Mouse (Mus musculus): ENCODE results near the gene Casp14.

Gene Casp14

DNA sequence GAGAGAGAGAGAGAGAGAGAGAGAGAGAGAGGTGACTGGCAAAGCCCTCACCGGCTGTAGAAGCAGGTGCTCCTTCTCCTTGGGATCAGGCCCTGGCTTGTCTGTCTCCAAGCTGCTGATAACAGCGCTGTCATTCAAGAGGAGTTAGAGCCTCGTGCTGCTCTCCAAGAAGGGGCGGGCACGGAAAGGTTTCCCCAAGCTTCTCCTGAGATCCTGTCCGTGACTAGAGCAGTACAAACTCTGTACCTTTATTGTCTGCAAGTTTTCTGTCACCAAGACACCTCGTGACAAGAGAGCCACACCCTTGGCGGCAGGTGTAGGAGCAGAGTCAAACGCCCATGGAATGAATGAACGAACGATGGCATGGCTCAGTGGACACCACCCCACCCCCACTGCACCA is at the start of gene Casp14:
Casp14 (minus strand) TSS at position 239 of the 400 bp plus-strand sequence.
- no peak for DNase-seq (ENCODE audit: low read depth, low spot score)

GRCm38 (mm10) chr10:78765570-78765969 is 47.5 kb upstream of the Casp14 start:
- DNase-seq (ENCODE audit: low read depth, low spot score), result no peak

DNA sequence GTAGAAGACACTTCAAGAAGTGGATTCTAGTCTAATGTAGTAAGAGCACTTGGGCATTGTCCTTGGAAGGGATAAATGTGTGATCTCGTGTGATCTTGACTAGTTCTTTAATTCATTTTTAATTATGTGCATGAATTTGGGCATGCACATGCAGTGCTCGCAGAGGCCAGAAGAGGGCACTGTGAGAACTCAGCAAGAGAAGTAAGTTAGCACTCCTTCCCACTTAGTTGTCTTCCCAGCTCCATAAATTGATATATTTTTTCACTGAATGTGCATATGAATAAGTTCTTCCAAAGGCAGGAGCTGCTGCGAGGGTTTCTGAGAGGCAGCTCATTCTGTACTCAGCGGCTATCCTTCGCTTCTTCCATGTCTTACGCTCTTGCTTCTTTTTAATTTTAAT is 37.9 kb upstream of the Casp14 start:
- peak; percentile 58 for DNase-seq (ENCODE audit: low read depth, low spot score)

- DNase-seq (ENCODE audit: low read depth, low spot score), result no peak
Measured at GRCm38 (mm10) chr10:78752452-78753191, 34.5 kb upstream of the Casp14 start, which contains the start of gene Ccdc105. Gene Ccdc105, minus strand, starts transcription at chr10:78753065.

DNA sequence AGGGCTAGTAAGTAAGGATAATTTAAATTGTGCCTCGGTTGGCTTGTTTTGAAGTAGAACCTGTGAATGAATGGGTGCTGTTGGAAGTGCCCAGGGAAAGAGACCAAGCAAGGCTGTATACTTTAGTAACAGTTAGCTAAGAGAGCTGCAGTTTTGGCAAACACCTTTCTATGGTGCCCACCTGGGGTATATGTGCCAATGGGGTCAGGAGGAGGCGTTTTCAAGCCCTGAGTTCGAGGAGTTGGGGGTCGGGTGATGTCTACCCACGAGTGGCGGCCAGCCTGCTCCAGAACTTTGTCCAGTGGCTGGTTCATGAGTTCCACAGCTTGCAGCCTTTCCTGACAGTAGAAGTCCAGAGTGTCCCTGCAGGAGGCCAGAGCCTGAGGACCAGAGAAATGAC is 30.9 kb upstream of the Casp14 start:
- no peak for DNase-seq (ENCODE audit: low read depth, low spot score)

- no peak for DNase-seq (ENCODE audit: low read depth, low spot score)
Measured at GRCm38 (mm10) chr10:78748161-78748560, 30.1 kb upstream of the Casp14 start.

DNA sequence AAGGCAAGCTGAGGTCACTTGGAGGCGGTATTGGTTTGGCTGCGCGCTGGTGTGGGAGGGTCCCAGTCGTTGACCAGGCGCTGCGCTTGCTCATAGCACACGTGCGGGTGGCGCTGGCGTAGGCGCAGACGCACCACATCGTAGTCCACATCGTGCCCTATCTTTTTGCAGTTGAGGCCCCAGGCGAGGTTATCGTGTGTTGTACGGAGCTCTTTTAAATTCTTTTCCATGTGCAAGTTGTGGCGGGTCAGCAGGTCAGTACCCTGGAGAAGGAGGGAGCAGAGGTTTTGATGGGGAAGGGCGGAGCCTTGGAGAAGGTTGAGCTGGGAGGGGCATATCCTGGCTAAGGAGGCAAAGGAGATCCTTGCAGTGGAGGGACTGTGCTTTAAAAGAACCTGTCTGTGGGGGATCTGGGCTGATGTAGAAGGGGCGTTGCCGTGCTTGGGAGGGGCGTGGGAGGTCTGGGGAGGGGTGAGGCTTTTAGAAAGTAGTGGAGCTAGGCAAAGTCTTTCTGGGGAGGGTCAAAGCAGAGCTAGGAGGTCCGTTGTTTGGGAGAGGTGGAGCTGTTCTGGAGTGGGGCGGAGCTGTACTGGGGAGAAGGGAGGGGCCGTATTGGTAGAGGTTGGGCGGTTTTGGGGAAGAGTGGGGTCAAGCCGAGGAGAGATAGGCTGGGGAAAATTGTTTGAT is 29.1 kb upstream of the Casp14 start:
- DNase-seq (ENCODE audit: low read depth, low spot score), result no peak

DNA sequence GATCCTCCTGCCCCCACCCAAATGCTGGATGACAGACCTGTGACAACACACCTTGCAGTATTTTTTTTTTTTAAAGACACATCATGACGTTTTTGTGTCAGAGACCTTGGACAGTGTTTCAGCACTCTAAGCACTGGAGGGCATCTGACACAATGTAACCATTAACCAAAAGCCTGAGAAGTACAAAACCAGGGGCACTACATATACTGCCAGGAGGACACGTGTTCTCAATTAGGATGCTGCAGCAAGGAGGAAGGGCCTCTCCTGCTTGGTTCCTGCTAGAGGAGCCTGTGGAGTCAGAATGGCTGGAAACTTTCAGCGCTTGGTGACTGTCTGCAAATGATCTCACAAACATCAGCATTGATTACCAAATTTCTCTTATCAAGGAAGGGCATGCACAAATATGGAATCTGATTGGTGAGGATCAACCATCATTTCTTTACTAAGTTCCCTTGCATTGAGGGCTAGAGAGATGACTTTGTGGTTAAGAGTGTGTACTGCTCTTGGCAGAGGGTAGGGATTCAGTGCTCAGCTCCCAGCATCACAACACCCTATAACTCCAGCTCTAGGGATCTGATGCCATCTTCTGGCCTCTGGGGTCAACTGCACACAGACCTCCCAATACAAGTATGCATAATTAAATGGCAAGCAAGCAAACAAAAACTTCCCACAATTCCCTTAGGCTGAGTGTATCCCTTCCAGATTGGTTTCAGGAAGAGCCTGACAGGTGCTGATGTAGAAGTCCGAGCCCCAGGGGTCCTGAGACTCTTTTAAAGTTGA is 27.5 kb upstream of the Casp14 start:
- DNase-seq (ENCODE audit: low read depth, low spot score), result no peak

DNA sequence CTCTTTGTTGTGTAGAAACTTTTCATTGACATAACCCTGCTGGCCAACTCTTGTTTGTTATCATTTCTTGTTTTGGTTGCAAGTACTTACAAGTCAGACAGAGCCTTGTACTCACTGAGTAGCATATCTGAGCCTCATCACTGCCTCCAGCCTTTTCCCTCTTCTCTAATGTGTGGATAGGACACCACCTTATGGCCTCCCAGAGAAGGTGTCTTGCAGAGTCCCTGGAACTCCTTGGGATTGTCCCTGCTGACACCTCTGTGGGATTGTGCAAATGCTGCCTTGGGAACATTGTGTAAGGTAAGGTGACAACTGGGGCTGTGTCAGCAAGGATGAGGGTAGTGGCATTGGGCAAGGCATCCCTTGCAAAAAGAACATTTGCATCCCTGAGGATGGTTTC is 25.6 kb upstream of the Casp14 start:
- DNase-seq (ENCODE audit: low read depth, low spot score), result no peak

- no peak for DNase-seq (ENCODE audit: low read depth, low spot score)
Measured at GRCm38 (mm10) chr10:78739821-78740220, 21.7 kb upstream of the Casp14 start.

DNA sequence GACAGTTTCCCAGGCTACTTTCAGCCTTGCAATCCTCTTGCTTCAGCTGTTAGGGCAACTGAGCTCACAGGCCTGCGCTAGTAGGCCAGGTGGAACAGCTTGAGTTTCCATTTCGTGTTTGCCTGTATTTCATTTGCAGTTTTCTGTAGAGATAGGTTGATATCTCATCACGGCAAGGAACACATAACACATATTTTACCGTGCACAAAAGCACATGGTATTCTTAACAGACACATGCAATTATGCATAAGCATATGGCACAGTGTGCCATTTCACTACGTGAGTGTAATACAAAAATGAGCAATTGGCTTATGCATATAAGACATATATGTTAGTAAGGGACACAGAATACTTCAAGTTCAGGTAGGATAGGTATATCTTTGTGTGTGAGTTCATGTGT is 9.8 kb upstream of the Casp14 start:
- DNase-seq (ENCODE audit: low read depth, low spot score), result no peak

DNA sequence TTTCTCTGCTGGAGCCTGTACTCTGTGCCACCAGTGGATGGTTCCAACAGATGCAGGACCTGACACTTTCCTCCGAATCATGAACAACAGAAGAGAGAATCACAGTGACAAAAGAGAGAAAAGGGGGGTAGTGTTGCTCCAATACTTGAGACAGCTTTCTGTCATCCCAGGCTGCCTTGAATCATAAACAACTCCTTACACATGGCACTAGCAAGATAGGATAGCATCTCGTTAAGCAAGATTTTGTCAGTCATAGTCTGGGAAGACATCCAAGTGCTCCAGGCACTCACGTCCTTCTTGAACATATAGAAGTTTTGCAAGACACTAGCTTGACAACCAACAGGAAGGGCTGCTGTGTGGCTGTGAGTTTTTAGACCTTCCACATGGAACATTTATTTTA is 8.9 kb upstream of the Casp14 start:
- no peak for DNase-seq (ENCODE audit: low read depth, low spot score)

DNA sequence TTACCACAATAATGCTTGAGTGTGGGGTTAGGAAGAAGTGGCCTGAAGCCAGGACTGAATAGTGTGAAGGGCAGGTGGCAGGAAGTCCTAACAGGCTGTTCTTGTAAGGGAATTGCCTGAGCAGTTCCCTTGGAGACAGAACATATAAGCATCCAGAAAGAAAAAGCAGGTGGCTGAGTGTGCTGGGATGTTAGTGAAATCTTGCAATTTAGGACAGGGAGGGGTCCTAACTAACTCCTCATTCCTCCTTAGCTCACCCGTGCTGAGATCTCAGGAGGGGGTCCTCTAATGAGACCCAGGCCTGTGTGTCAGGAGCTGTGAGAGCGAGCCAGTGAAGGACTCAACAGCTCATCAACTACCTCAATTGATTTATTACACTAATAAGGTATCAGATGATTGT is 5.3 kb upstream of the Casp14 start:
- DNase-seq (ENCODE audit: low read depth, low spot score), result no peak

DNA sequence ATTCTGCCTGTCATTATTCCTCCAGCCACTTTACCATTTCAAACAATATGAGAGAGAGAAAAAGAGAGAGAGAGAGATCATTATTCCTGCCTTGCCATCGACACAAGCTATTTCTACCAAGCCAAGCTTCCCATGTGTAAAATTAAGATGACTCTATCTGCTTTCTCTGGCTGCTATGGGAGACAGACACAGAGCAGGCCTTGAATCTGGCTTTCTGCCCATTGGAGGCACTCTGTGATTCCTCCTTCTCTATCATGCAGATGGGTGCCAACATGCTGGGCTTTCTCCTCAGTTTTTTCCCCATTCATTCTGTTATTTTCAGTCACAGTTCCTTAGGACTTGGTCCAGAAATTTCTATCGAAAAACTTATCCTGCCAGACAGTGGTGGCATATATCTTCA is 4.6 kb upstream of the Casp14 start:
- DNase-seq (ENCODE audit: low read depth, low spot score), result no peak

DNA sequence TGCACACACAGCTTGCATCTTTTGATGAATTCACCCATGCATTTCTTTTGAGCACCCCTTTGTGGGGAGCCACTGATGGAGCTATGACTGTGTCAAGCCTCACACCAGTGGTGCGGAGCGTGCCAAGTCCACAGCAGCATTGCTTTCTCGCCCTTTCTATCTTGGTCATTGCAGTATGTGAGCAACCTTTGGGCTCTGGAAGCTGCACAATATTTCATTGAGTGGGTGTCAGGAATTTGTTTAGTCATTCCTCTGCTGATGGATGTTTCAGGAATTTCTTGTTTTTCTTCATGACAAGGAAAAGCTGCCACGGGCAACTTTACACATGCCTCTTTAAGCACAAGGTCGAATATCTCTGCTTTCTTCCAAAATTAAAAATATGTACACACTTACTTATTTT is 3.9 kb upstream of the Casp14 start:
- no peak for DNase-seq (ENCODE audit: low read depth, low spot score)

- DNase-seq (ENCODE audit: low read depth, low spot score), result no peak
Measured at GRCm38 (mm10) chr10:78716231-78716630, 1.9 kb downstream of the Casp14 start.

DNA sequence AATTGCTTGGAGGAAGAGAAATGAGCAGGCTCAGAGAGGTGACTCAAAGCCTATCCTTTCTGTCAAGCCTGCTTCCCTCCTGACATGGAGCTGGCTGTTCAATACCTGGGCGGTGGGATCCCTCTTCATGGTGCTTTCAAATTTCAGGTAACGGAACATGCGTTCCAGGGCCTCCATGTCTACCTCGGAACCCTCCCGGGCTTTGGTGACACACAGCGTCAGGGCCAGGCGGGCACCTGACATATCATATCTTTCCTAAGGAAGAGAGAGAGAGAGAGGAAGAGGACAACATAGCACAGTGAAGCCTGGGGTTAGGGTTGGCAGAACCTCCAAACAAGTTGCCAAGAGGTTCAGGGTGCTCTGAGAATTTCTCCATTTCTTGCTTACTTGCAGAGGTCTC is 2.9 kb downstream of the Casp14 start:
- no peak for DNase-seq (ENCODE audit: low read depth, low spot score)

DNA sequence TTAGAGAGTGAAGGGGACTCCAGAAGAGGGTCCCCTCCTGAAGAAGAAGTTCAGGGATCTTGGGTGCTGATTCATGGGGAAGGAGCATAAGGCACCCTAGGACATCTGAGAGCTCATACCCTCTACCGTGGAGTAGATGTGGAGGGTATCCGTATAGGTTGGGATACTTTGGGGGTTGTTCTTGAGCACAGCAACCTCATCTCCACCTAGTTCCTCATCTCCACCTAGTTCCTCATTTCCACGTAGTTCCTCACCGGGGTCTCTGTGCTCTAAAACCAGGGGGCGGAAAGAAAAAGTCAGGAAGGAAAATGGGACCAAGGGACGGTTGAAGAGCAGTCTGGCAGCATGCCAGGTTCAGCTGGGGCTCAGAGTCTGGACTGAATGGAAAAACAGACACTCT is 4.0 kb downstream of the Casp14 start:
- DNase-seq (ENCODE audit: low read depth, low spot score), result no peak

- DNase-seq (ENCODE audit: low read depth, low spot score), result no peak
Measured at GRCm38 (mm10) chr10:78710706-78711105, 7.4 kb downstream of the Casp14 start.

DNA sequence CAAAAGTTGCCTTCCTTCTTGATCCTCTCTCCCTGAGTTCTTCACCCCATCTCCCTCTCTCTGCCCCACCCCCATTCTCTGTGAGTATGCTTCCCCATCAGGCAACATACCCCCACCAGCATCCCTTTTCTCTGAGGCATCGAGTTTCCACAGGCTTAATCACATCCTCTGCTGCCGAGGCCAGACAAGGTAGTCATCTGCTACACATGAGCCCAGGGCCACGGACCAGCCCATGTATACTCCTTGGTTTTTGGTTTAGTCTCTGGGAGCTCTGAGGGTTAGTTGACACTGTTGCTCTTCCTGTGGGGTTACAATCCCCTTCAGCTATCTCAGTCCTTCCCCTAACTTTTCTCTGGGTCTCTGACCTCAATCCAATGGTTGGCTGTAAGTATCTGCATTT is 17.2 kb downstream of the Casp14 start:
- DNase-seq (ENCODE audit: low read depth, low spot score), result no peak

- no peak for DNase-seq (ENCODE audit: low read depth, low spot score)
Measured at GRCm38 (mm10) chr10:78689973-78690372, 28.1 kb downstream of the Casp14 start.

DNA sequence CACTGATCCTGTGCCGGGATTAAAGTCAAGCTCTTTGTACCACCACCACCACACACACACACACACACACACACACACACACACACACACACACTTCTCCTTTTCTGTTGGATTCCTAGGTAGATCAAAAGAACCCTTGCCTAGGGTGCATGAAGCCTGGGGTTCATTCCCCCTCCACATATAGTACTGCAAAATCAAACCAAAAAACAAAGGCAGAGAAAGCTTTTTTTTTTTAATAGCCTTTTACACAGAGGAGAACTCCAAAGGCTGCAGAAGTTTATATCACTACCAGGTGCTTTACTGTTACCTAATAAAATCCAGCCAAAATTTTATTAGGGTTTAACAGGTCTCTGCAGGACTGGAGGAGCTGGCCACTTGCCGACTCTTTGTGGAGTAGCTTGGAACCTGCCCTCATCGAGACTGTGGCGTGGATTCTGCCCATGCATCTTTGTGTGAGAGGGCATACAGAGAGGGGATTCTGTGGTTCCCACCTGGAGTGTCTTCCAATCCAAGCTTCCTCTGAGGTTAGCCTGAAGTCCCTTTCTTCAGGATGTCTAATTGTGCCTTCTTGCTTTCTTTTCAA is 31.0 kb downstream of the Casp14 start:
- no peak for DNase-seq (ENCODE audit: low read depth, low spot score)

All from CD4-positive, CD25-positive, alpha-beta regulatory T cell, adult 2 months (primary cell).